Mouse (Mus musculus): ENCODE data around the gene Ppp1r12b.

DNA sequence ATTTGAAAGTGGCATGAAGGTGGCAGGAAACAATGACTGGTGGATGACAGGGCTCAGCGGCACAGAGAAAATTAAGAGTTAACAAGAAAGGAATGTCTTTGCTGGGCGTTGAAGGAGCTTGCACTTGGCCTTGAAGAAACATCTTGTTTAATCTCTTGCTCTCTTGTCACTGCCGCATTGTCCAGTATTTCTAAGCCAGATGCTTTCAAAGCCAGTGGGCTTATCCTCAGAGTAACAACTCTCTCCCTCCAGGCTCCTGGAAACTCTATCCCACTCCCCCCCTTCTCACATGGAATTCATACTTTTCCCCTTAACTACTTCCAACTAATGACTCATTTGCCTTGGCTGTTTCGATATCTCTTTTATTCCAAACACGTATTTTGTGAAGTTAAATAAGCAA lies 151.4 kb downstream of the Ppp1r12b start:
- no peak for TF ChIP-seq ELF1 (IDR thresholded peaks at IDR 0.05; ENCODE audit: low read depth, low read length)
- TF ChIP-seq CTCF (IDR thresholded peaks at IDR 0.05 in 2 of 3, conservative IDR thresholded peaks at IDR 0.05 in 1 of 3; ENCODE audit: control insufficient read depth in 1 of 3, insufficient read depth in 1 of 3, low read depth in 2 of 3, low read length in 3 of 3, poor library complexity in 1 of 3, severe bottlenecking in 1 of 3) = no peak
- TF ChIP-seq POLR2AphosphoS2 (IDR thresholded peaks at IDR 0.05; ENCODE audit: low read length) = no peak
- TF ChIP-seq MYC (IDR thresholded peaks at IDR 0.05; ENCODE audit: low read depth, low read length) = no peak
- TF ChIP-seq ZC3H11A (IDR thresholded peaks at IDR 0.05; ENCODE audit: low read depth, low read length) = no peak
- TF ChIP-seq POLR2A (IDR thresholded peaks at IDR 0.05; ENCODE audit: control insufficient read depth in 1 of 2, insufficient read depth in 1 of 2, low read depth in 1 of 2, low read length in 2 of 2, poor library complexity in 1 of 2) = no peak
- TF ChIP-seq CHD2 (IDR thresholded peaks at IDR 0.05; ENCODE audit: low read length) = no peak

Measured in MEL (cell line).